Mouse (Mus musculus): Measurements from ENCODE around the gene Scgb1b18.
"Not testable (repeated sequence)": the region's sequence is repeated elsewhere in the genome, so short reads cannot be mapped to it uniquely, and the experiment has no call there.

The Scgb1b18 gene

GRCm38 (mm10) chr7:33185268-33185667, at the start of gene Scgb1b18:
TSS of gene Scgb1b18 (plus strand) at chr7:33185568.
- H3K36me3 ChIP-seq (ENCODE audit: control insufficient read depth, insufficient read depth, low read length, poor library complexity, severe bottlenecking); H3K27me3 ChIP-seq (ENCODE audit: control insufficient read depth, insufficient read depth, low read length, poor library complexity, severe bottlenecking); DNase-seq (ENCODE audit: low read depth, low spot score): not testable (repeated sequence)

- not testable (repeated sequence) for H3K27me3 ChIP-seq (ENCODE audit: control insufficient read depth, insufficient read depth, low read length, poor library complexity, severe bottlenecking); DNase-seq (ENCODE audit: low read depth, low spot score); H3K36me3 ChIP-seq (ENCODE audit: control insufficient read depth, insufficient read depth, low read length, poor library complexity, severe bottlenecking)
Observed at GRCm38 (mm10) chr7:33173764-33174163, 11.6 kb upstream of the Scgb1b18 start, which contains the start of gene Scgb2b18. TSS of gene Scgb2b18 (minus strand) at chr7:33173864.
